Mouse (Mus musculus) frontal cortex, postnatal 14 days (tissue): ENCODE data around the gene Fnbp1.
A peak's percentile ranks its signal among the peaks of the same experiment; 100 is the strongest.

Experiments used
- DNase-seq, 2 experiments: peaks; one replicate each; pipeline ENCODE4 v3.0.0; 2022; ENCODE audit warnings: low spot score in 2 of 2

The Fnbp1 gene

GRCm38 (mm10) chr2:31150762-31151161 lies 9.0 kb upstream of the Fnbp1 start:
- no peak for DNase-seq

- DNase-seq = no peak
These were observed 5.2 kb upstream of the Fnbp1 start for GRCm38 (mm10) chr2:31147054-31147453.

GRCm38 (mm10) chr2:31144901-31145300 lies 3.1 kb upstream of the Fnbp1 start:
- no peak for DNase-seq

- DNase-seq = no peak
These were observed 2.2 kb upstream of the Fnbp1 start for GRCm38 (mm10) chr2:31143768-31144695.

- DNase-seq = no peak
These were observed 1.5 kb upstream of the Fnbp1 start for GRCm38 (mm10) chr2:31143326-31143725.

GRCm38 (mm10) chr2:31142505-31142904 lies 697 bp upstream of the Fnbp1 start:
- DNase-seq = no peak

GRCm38 (mm10) chr2:31141074-31141866 lies 538 bp downstream of the Fnbp1 start:
- peak in 1 of 2 experiments; percentile 27 for DNase-seq

GRCm38 (mm10) chr2:31140772-31141073 lies 1.1 kb downstream of the Fnbp1 start:
- DNase-seq = peak in 1 of 2 experiments; percentile 19

- DNase-seq = no peak
These were observed 1.6 kb downstream of the Fnbp1 start for GRCm38 (mm10) chr2:31139991-31140771.

GRCm38 (mm10) chr2:31139174-31139632 lies 2.6 kb downstream of the Fnbp1 start:
- no peak for DNase-seq

GRCm38 (mm10) chr2:31137018-31137590 lies 4.7 kb downstream of the Fnbp1 start:
- no peak for DNase-seq

GRCm38 (mm10) chr2:31136338-31136737 lies 5.5 kb downstream of the Fnbp1 start:
- DNase-seq = no peak

GRCm38 (mm10) chr2:31135512-31135931 lies 6.3 kb downstream of the Fnbp1 start:
- DNase-seq = no peak

- DNase-seq = no peak
These were observed 7.8 kb downstream of the Fnbp1 start for GRCm38 (mm10) chr2:31133981-31134380.

GRCm38 (mm10) chr2:31132682-31133081 lies 9.1 kb downstream of the Fnbp1 start:
- DNase-seq = no peak

- no peak for DNase-seq
These were observed 11.0 kb downstream of the Fnbp1 start for GRCm38 (mm10) chr2:31130815-31131299.

- no peak for DNase-seq
These were observed 11.9 kb downstream of the Fnbp1 start for GRCm38 (mm10) chr2:31129742-31130518.

GRCm38 (mm10) chr2:31127899-31128298 lies 13.9 kb downstream of the Fnbp1 start:
- DNase-seq = no peak

GRCm38 (mm10) chr2:31127219-31127618 lies 14.6 kb downstream of the Fnbp1 start:
- no peak for DNase-seq

- DNase-seq = no peak
These were observed 15.8 kb downstream of the Fnbp1 start for GRCm38 (mm10) chr2:31126048-31126447.

- no peak for DNase-seq
These were observed 16.7 kb downstream of the Fnbp1 start for GRCm38 (mm10) chr2:31125156-31125555.
